Mouse (Mus musculus) heart, postnatal 10 days (tissue): Measurements from ENCODE around the gene Pcca. TPM values are rescaled to one million over a fixed set of nuclear protein-coding genes. Genes with fewer than 3 reads are reported as not detected.
A peak's percentile ranks its signal among the peaks of the same experiment; 100 is the strongest.

Experiments used
- DNase-seq, 2 experiments: peaks; one replicate each; pipeline ENCODE4 v3.0.0; 2021
- intact Hi-C: fragments of 180-260 bp; cut with DNase I; formaldehyde crosslinking; loops from one replicate; pipeline ENCODE4 v1.15.1; 2025
- total RNA-seq, 2 experiments: library from RNA; stranded (reverse); gene quantifications; 2 replicates each; pipeline ENCODE4 v1.2.3; 2021

Gene Pcca
- total RNA-seq, 2 experiments from 2014 or later = 36.8 to 40.1 TPM

DNA sequence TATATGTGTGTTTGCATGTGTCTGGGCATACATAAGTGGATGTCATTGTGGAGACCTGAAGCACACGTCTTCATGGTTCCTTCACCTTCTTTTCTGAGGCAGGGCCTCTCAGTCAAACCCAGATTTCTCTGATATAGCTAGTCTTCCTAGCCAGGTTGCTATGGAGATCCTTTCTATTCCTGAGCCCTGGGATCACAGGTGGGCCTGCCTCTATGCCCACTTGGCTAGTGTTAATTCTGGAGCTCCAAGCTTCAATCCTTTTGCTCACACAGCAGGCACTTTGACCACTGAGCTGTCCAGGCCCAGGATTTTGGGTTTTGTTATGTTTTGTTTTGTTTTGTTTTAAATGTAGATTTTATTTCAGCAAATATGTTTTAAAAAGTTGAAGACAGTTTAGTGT is 192.3 kb downstream of the Pcca start:
- intact Hi-C loops = no loop called here
- DNase-seq = no peak

DNA sequence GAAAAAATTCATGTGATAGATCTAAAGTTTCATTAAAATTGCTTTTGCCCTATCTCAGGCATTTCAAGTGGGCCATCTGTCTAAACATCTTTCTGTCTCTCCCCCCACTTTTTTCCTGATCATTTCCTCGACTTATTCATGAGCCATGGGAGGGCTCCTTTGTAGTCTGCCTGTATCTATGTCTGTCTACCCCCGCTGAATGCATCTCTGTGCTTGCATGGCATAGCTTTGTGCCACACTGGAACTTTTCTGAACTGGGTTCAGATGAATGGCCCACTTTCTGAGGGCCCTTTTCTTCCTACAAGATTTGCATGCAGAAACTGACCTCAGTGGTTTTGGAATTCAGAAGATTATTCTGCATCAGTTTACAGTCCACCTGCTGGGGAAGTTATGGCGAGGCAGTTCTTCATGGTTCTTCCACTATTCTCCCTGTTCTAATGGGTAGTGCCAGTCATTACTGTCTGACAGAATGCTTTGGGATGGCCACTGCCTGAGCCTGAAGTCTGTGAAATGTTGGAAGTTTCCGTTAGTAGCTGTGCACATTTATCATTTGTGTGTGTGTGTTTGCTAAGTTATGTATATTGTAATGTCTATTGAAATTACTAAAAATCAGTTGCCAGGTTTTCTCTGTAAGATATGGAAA is 195.4 kb downstream of the Pcca start:
- intact Hi-C loops = no loop called here

DNA sequence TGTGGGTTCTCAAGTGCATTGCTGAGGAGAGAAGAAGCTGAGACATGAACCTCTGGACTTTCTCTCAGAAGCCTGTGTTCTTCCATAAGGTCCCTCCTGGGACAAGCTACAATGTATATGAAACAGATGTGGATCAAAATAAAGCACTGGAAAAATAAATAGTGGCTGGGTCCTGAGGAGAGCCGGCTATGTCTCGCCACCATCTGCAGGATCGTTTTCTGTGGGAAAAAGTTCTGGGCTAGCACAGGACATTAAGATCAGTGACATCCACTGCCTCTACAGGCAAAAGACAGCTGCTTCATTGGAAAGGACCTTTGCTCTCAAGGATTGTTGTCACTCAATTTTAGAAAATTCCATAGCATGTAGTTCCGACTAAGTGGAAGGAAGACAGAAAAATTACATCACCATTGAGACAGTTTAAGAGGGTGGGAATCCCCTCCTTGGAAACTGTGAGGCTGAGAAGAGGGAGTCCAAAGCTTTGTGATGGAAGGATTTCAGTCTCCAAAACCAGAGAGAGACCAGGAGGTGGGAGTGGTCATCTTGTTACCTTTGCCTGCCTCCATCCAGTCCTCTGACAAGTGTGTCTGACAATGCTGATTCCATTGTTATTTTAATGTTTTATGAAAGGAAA is 196.9 kb downstream of the Pcca start:
- intact Hi-C loops = no loop called here
- no peak for DNase-seq

More for the DNA sequence above, 195.4 kb downstream of the Pcca start:
- no peak for DNase-seq

DNA sequence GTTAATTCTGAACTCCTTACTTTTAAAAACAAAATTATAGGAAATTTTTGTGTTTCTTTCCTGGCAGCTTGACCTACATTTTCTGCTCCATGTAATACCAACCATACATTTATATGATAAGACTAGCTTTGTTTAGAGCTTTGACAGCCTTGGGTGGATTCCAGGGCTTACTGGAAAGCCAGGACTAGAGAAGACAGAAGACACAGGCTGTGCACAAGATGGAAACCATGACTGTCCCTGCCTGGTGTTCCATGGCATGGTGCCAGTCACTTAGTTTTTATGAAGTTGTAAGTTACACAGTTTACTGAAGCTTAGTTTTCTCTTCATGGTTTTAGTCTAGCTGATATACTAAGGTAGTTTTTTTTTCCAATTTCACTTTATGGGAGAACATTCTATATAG is 202.7 kb downstream of the Pcca start:
- DNase-seq = peak; percentile 3 to 5

DNA sequence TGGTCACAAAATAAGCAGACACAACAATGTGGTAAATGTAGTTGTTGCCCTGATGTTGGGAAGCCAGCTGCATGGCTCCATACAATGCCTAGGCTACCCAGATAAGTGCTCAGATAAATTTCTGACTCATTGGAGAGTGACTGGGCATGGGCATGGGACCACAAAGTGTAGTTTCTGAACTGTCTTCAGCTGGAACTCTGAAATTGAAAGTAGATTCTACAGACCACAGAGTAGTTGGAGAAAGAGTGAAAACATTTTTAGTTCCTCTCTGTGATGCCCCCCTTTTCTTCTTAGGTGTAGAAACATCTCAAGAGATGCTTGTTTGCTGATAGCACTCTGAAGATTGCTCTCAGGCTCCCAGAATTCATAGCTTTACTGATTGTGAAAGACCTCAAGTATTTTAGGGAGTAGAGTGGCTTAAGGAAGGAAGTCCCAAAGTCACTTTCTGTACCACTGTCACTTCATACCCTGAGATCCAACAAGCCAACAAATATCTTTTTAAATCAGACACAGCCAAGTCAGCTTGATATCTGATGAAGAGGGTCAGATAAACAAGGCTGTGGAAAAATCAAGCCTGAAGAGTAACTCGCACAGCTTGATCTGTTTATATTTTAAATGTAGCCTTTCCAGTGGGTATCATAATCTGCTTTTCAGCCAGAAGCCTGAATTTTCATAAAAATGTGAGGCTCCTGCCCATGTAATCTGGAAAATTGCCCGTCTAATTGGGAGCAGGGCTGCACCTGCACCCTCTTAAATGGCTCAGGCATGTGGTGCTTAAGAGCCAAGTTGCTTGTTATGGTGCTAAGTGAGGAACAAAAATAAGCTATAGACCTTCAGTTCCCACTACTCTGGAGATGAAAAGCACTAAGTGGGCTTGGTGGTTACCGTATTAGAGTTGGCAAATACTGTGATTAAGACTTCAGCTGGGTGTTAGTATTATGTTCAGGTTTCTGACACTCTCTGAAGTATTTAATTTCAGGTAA is 214.0 kb downstream of the Pcca start:
- DNase-seq = no peak
- intact Hi-C loops = no loop called here

More for the DNA sequence above, 202.7 kb downstream of the Pcca start:
- intact Hi-C loops = no loop called here

DNA sequence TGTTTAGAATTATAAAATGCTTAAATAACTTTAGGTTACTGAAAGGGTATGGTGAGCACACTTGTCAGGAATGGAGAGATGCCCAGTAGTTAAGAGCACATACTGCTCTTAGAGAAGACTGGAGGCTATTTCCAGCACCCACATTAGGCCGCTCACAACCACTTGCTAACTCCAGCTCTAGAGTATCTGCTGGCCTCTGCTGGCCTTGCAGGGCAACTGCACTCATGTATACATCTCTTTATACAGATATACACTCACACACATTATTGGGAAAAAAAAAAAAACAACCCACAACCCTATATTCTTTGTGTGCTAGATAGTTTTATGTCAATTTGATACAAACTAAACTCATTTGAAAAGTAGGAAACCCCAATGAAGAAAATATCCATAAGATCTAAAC is 217.4 kb downstream of the Pcca start:
- DNase-seq = no peak
- intact Hi-C loops = no loop called here

DNA sequence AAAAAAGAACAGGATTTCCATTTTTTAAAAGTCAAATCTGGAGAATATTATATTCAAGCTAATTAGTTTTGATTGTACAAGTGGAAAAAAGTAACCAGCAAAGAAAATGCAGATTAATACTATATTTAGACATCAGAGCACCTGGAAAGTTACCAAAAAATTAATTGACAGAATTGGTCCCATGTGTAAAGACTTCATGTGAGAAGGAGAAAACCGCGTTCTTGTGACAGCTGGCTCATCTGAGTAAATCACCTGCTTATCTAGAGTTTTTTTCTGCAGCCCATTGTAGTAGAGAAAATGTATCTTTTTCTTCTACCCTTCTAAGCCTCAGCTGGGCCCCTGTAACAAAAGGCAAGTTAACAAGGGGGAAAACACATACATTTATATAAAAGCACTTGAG is 219.2 kb downstream of the Pcca start:
- intact Hi-C loops = no loop called here

DNA sequence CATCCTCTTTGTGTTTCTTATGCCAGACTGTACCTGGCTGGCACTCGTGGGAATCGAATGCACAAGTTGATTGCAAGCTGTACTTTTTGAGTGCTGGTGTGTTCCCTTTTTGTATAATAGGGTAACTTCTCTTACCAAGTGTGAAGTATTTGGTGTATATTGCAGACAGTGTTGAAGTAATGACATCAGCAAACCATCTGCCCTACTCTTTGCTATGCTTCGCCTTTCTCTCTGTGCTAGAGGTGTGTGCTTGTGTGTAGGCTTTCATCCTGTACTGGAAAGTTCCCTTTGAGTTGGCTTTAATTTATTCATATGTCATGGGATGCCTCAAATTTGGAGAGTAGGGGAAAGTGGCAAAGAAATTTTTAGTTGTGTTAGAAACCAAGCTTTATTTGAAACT is 220.2 kb downstream of the Pcca start:
- DNase-seq = no peak
- intact Hi-C loops = no loop called here

More for the DNA sequence above, 219.2 kb downstream of the Pcca start:
- no peak for DNase-seq

DNA sequence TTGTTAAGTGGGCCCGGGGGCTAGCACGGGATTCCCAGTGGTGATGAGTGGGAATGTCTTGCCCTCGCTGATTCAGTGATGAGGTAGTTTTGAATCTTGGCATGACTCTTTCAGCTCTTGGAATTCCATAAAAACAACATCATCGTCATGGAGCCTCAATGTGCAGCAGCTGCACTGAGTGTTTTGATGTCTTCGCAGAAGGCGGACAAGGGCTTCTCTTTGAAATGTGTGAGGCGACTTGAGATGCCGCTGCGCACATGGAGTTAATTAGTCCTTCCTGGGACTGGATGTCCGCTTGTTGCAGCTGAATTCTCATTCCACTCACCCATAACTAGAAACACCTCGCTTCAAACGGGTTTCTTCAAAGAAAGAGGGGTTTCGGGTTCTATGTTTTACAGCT is 221.4 kb downstream of the Pcca start:
- intact Hi-C loops = no loop called here
- DNase-seq = peak; percentile 2 to 13

DNA sequence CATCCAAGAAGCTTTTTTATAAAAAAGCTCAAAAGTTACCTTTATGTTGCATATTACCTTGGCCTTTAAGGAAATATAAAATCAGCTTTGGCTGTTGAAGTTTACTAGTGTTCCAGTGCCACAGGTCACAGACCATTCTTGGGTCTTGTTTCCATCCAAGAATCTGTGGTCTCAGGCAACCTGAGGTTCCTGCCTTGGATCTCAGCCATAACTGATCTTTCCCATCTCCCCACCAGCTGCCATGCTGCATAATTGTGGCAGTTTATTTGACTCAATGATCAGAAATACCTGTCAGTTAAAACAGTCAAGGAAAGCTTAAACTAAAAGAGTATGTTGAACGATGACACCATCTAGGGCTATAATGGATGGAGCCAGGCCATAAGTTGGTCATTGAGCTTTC is 222.5 kb downstream of the Pcca start:
- intact Hi-C loops = no loop called here
- no peak for DNase-seq

DNA sequence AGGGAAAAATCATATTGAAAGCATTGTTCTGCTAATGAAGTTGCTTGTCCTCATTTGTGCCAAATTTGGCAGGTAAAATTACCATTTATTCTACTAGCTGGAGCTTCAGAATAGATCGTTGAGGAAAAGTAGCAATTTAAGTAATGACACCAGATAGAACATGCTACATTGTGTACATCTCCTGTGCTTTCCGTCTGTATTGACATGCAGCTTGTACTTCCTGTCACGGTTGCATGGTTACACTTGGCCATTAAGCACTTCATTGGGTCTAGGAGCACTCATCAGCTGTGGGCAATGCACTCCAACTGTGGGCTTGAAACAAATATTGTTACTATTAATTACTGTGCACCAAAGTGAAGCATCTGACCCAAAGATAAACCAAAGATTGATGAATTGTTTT is 225.8 kb downstream of the Pcca start:
- intact Hi-C loops = no loop called here
- no peak for DNase-seq

DNA sequence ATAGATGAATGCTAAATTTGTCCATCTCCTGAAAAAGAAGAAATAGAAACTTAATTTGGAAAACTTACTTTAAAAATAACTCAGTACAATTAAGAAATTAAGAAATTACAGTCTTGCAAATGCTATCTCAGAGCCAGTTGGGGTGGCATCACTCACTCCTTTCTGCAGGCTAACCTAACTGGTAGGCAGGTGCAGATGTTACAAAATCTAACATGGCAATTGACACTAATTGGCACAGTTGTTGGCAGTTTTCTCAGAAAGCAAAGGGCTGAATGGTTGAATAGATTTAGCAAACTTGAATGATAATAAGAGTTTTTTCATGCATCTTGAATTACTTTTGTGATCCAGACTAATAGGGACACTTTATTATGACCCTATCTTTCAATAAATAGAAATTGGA is 226.7 kb downstream of the Pcca start:
- DNase-seq = no peak
- intact Hi-C loops = no loop called here

DNA sequence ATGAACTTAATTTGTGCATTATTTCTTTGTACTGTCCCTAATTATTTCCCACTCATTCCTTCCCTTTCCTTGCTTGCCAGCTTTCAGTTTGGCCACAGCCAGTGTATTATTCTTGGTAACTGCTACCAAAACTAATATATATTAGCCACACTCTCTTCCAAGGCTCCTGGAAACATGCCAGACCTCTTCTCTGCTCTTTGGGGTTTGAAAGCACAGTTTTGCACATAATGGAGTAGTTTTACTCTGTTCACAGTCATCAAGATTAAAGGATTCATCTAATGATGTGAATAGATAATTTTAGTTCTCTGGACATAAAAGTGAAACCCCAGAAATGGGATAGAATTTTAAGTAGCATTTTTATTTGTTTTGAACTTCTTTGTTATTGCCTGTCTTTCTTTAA is 228.5 kb downstream of the Pcca start:
- intact Hi-C loops = no loop called here
- DNase-seq = no peak

DNA sequence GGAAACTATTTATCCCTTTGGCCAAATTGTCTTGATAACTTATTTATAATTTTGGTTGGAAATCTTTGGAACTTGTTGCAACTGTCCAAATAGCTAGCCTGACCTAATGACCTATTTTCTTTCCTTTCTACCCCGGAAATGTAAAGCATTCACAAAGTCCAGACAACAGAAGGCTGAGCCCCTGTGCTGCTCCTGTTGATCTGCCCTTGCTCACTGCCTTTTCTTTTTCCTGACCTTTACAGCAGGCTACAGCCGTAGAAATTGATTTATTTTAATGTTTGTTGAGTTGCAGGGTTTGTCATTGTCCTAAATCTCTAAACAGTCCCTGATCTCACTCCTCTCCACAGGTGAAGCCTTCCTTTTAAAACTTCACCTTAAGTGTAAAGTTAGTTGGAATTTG is 231.8 kb downstream of the Pcca start:
- intact Hi-C loops = no loop called here
- no peak for DNase-seq

DNA sequence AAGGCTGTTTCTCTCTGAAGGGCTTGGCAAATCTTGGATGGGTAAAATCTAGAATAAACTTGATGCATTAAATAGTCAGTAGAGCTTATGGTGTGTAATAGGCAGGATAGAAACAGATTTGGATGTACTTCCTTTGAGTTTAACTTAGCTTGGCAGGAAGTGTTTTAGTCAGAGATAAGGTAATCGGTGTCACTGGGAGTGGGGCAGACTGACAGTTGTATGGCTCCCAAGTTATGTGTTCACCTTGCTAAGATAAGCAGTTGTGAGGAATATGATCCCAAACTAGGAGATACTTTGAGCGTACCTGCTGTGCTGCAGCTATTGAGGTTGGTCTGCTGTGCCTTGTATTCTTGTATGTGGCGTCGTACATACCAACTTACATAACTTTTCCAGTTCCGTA is 232.3 kb downstream of the Pcca start:
- intact Hi-C loops = no loop called here
- no peak for DNase-seq

DNA sequence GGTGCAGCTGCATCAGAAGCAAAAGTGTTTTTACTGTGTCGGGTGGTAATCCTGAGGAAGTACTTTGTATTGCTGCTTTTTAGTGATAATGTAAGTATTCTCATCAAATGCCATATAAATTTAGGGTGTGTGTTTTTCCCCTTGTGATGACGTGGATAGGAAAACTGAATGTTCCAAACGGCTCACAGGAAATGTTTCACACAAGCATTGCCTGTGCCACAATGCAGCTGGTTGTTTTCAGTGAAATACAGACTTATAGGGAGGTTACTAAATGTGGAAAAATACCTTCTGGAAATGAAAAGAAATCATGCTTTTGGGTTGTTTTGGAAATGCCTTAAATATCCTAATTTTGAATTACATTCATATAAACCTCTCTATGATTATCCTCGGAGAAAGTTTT is 250.6 kb downstream of the Pcca start:
- intact Hi-C loops = no loop called here

DNA sequence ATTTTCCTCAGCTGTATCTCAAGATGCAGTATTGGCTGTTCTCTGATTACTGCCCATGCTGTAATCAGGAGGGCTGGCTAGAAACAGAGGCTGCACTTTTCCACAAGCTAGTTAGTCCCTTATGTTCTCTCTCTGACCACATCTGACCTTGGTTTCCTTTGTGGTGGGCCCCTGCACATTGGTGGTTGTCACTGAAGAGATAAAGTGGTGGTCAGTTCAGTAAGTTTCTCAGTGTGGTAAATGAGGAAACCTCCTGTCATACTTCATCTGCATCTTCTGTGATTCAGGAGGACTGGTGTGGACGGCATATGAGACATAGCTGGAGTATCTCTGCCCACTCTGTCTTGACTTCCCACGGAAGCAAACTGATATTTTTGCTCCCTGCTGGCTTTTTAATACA is 254.1 kb downstream of the Pcca start:
- DNase-seq = no peak
- intact Hi-C loops = no loop called here

More for the DNA sequence above, 250.6 kb downstream of the Pcca start:
- DNase-seq = no peak

DNA sequence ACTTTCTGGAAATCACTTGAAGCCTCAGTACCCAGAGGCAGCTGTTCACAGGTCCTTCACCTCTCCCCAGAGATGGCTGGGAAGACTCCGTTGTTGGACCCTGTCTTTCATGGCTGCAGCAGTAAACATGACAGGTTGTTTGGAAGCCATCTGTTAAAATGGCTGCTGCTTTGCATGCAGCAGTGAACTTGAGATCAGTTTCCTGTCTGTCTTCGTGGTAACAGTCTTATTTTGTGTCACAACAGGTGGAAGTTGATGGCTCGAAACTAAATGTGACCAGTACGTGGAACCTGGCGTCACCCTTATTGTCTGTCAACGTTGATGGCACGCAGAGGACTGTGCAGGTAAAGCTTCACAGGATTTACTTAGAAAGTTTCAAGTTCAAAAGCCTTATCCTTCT is 256.0 kb downstream of the Pcca start:
- DNase-seq = no peak
- intact Hi-C loops = no loop called here

DNA sequence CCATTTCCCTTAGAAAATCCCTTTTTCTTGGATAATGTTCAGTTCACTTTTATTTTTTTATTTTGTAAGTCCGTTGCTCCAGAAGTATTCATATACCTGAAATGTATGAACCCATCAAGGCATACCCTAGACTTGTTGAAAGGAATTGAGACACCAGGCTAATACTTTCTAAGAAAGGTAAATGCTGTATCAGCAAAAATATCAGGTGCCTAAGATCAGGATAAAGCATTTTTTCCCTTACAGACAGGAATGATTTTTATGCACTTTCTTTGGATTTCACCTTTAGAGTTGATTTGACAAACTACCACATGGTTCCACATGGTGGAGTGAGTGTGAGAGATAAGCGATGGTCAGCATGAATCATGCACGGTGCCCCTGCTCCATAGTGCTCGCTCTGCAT is 259.2 kb downstream of the Pcca start:
- DNase-seq = no peak
- intact Hi-C loops = no loop called here

DNA sequence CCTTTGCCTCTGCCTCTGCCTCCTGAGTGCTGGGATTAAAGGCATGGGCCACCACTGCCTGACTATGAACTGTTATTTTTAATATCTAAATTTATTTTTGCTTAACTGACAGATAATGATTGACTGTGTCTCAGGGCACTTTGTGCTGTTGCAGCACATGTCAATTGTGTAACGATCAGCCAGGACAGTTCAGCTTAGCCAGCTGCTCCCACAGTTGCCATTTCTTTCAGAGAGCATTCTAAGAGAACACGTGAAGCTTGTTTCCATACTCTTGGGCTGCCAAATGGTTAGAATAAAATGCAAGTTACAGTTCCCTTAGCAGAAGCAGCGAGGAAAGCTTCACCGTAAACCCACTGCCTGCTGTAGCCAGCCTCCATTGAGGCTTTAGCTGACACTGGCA is 266.2 kb downstream of the Pcca start:
- intact Hi-C loops = no loop called here
- DNase-seq = no peak

DNA sequence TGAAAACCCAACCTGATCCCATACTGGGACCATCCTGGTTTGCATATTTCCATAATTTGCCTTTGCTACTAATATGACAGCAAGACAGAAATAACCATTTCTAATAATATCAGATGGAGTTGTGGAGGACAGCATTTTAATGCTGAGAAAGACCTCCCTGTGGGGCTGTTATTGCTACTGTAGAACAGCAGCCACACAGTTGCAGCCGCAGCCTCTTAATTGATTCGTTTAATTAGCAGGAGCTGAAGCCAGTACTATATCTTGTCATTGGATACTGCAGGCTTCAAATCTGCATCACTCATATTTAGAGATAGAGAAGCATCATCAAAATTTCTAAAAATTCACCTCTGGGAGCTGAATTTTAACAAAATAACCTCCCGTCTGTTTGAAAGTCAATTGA is 286.9 kb downstream of the Pcca start:
- intact Hi-C loops = no loop called here
- DNase-seq = no peak

DNA sequence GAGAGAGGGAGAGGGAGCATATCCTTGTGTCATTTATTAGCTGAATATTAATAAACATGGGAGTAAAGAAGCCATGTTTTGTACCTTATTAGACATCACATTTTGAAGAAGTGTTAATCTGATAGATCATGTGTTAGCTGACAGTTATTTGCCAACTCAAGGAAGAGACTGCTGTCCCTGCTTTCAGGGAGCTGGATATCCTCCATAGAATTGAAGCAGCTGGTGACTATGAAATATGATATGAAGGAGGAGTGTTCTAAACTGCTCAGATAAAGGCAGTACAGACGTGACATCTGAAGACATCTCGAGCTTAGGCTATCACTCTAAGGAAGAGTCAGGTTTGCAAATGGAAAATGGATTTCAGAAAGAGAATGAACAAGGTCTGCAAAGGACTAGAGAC is 289.7 kb downstream of the Pcca start:
- intact Hi-C loops = no loop called here

More for the DNA sequence above, 289.7 kb downstream of the Pcca start:
- no peak for DNase-seq
